Mouse (Mus musculus) heart, embryonic 12.5 days (tissue): ENCODE data around the gene Tet3. TPM values are rescaled to one million over a fixed set of nuclear protein-coding genes. Genes with fewer than 3 reads are reported as not detected.
A peak's percentile ranks its signal among the peaks of the same experiment; 100 is the strongest.

Source experiments
- ATAC-seq: fragments of 200-750 bp; cut with Nextera tagmentation; 2 replicates; pipeline ENCODE4 v1.8.0; 2017; ENCODE audit warnings: moderate TSS enrichment, moderate library complexity; ENCODE audit not compliant: insufficient number of reproducible peaks, low FRiP score
- H3K27ac ChIP-seq: fragments of 300-500 bp; sonication (generic); 2 replicates; pipeline ENCODE4 v1.5.1; 2016; ENCODE audit warnings: mild to moderate bottlenecking, moderate library complexity; ENCODE audit not compliant: poor library complexity, severe bottlenecking
- H3K27me3 ChIP-seq: fragments of 300-500 bp; sonication (generic); replicated peaks from 2 replicates; pipeline ENCODE4 v1.6.1; 2016; ENCODE audit warnings: mild to moderate bottlenecking, moderate library complexity
- H3K36me3 ChIP-seq: fragments of 300-500 bp; sonication (generic); 2 replicates; pipeline ENCODE4 v1.6.1; 2016; ENCODE audit warnings: mild to moderate bottlenecking, moderate library complexity
- H3K4me1 ChIP-seq: fragments of 300-500 bp; sonication (generic); replicated peaks from 2 replicates; pipeline ENCODE4 v1.6.1; 2016; ENCODE audit warnings: mild to moderate bottlenecking
- H3K4me2 ChIP-seq: fragments of 300-500 bp; sonication (generic); 2 replicates; pipeline ENCODE4 v1.6.1; 2016; ENCODE audit warnings: mild to moderate bottlenecking, moderate library complexity
- H3K4me3 ChIP-seq: fragments of 300-500 bp; sonication (generic); 2 replicates; pipeline ENCODE4 v1.5.1; 2016; ENCODE audit warnings: mild to moderate bottlenecking
- H3K9ac ChIP-seq: fragments of 300-500 bp; sonication (generic); 2 replicates; pipeline ENCODE4 v1.6.1; 2016; ENCODE audit warnings: mild to moderate bottlenecking, moderate library complexity
- H3K9me3 ChIP-seq: fragments of 300-500 bp; sonication (generic); replicated peaks from 2 replicates; pipeline ENCODE4 v1.6.1; 2016; ENCODE audit warnings: mild to moderate bottlenecking, moderate library complexity
- WGBS: fragments of 180-500 bp; shearing (Covaris S2); methylation state at CpG from one replicate; pipeline ENCODE4 v1.1.7; 2016; 5-methylcytosine and 5-hydroxymethylcytosine counted together
- polyA plus RNA-seq: library from polyadenylated mRNA; unstranded; fragments of >200 nt; fragmentation: Nextera tagmentation; extraction: Ambion mirVana; gene quantifications from 2 replicates; pipeline ENCODE4 v1.2.1, GENCODE M21; 2016

Gene Tet3
- polyA plus RNA-seq, 1 experiment from 2014 or later = 31.3 TPM

DNA sequence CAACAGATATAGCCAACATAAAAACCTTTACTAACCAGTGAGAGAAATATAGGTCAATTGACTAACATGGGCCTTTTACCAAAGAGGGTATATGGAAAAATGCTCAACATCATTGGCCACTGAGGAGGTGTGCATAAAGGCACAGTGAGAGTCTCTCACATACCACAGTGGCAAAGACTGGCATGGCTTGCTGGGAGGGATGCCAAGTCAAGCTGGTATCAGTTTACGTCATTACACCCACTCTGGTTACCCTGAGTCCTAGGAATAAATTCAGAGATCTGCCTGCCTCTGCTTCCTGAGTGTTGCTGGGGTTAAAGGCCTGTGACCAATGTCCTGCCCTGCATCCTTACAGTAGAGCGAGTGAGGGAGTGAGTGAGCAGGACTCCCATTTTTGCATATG lies 62.2 kb downstream of the Tet3 start:
- Histone ChIP-seq H3K4me3 (no peak overlapping the region), H3K9me3 (no peaks in the 10 kb centered on the region), H3K27me3 (no peaks in the 10 kb centered on the region), H3K9ac (no peak overlapping the region), H3K27ac (no peak overlapping the region), H3K4me1 (no peaks in the 10 kb centered on the region), H3K4me2 (no peak overlapping the region), H3K36me3 (peaks cover 81% of the 10 kb centered on the region)
- WGBS = 95% methylated on average over 2 of the region's 2 CpGs
- no peak for ATAC-seq

DNA sequence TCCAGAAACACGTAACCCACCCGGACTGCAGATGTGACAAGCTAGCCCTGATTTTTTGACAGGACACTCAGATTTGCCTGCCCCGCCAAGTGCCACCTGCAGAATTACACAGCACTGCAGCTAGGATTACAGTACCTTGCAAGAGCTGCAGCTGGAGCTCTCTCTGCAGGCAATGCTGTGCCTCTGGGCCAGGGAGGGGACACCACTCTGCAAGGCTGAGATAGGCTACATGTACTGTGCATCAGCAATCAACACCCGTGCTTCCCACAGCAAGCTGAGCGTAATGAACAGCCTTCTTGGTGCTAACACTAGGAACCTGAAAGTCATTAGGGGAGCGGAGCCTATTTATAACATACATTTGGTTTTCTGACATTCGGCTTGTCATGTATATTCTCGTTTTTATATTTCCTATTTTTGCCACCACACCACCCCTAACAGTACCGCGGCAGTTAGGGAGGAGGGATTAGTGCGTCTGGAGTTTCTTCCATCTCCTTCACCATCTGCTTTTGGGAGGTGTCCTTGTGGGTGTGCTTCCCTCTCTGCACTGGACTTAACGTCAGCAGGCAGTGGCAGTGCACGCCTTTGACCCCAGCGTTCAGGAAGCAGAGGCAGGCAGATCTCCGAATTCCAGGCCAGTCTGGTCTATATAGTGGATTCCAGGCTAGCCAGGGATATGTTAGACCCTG lies 63.2 kb downstream of the Tet3 start:
- Histone ChIP-seq H3K27ac (no peak overlapping the region), H3K4me1 (no peaks in the 10 kb centered on the region), H3K4me2 (no peak overlapping the region), H3K4me3 (no peak overlapping the region), H3K9ac (no peak overlapping the region), H3K27me3 (no peaks in the 10 kb centered on the region), H3K9me3 (no peaks in the 10 kb centered on the region), H3K36me3 (peaks cover 81% of the 10 kb centered on the region)
- WGBS = 89% methylated on average over 15 of the region's 15 CpGs
- 0 out of 2 replicates have a peak, but pooled peaks have one; percentile 51 for ATAC-seq

DNA sequence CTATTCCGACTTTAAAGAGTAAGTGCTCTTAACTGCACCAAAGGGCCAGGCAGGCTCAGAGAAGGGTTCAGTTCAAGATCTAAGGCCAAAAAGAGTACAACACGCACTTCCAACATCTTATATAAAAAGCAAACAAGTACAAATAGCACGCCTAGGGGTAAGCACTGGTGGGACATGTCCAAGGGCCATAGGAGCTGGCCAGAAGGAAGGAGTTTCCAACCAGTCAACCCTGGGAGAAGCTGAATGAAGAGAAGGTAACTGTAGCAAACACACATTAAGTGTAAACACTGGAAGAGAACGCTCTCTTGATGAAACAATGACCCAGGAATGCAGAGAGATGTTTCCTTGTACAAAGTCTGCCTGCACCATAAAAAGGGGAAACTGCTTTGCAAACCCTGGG lies 64.8 kb downstream of the Tet3 start:
- H3K27ac ChIP-seq = no peak overlapping the region
- no peak overlapping the region for H3K9ac ChIP-seq
- H3K4me3 ChIP-seq = no peak overlapping the region
- H3K36me3 ChIP-seq = peaks cover 79% of the 10 kb centered on the region
- H3K9me3 ChIP-seq = no peaks in the 10 kb centered on the region
- 92% methylated on average over 4 of the region's 4 CpGs for WGBS
- H3K27me3 ChIP-seq = no peaks in the 10 kb centered on the region
- no peak for ATAC-seq
- no peaks in the 10 kb centered on the region for H3K4me1 ChIP-seq
- no peak overlapping the region for H3K4me2 ChIP-seq

DNA sequence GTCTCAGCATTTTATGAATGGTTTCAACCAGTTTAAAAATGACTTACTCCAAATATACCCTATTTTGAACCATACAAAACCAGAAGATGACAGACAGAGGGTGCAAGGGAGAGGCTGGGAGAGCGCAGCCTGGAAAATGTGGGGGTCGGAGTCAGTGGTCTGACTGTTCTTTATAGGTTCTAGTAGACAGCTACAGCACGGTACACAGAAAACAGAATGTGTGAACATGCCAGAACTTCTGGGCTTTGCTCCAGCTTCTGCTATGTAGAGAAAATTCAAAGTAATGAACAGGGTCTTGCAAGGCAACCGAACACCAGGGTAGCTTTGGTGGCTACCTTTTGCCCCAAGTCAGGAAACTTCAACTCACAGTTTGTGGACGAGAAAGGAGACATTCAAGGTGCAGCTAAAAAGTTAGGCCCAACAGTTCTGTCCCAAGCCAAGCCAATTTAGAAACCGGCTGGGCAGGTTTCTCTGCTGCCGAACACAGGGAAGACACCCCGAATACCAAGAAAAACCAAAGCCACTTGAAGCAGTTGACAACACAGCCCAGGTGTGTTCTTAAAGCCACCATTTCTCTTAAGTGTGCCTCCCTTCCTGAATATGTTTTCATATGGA lies 66.6 kb downstream of the Tet3 start:
- Histone ChIP-seq H3K27me3 (no peaks in the 10 kb centered on the region), H3K27ac (no peak overlapping the region), H3K9me3 (no peaks in the 10 kb centered on the region), H3K36me3 (peaks cover 62% of the 10 kb centered on the region), H3K4me3 (no peak overlapping the region), H3K4me1 (no peaks in the 10 kb centered on the region), H3K4me2 (no peak overlapping the region), H3K9ac (no peak overlapping the region)
- 90% methylated on average over 8 of the region's 8 CpGs for WGBS
- no peak for ATAC-seq

DNA sequence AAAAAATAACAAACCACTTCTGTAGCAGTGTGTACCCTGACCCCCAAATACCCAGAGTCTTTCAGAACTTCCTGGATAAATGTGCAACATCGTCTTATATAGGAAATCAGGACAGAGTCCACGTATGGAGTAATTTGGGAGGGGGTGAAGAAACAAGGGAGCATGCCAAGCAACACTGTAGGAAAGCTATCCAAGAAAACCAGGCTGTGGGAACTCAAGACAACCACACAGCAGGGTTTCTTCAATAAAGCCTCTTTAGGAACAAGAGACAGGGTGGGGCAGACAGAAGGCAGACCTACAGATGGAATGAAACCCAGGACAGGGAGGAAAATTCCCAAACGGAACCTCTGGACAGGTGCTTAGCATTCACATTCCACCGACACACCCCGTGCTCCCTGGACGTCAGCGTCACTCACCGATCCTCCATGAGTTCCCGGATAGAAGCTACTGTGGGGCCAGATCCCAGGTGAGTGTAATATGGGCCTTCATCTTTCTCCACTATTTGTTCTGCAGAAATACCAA lies 73.3 kb downstream of the Tet3 start:
- Histone ChIP-seq H3K9me3 (no peaks in the 10 kb centered on the region), H3K4me3 (no peak overlapping the region), H3K9ac (no peak overlapping the region), H3K4me2 (no peak overlapping the region), H3K27ac (no peak overlapping the region), H3K27me3 (no peaks in the 10 kb centered on the region), H3K36me3 (peaks cover 48% of the 10 kb centered on the region), H3K4me1 (peaks cover 11% of the 10 kb centered on the region)
- WGBS = 88% methylated on average over 9 of the region's 9 CpGs
- no peak for ATAC-seq

DNA sequence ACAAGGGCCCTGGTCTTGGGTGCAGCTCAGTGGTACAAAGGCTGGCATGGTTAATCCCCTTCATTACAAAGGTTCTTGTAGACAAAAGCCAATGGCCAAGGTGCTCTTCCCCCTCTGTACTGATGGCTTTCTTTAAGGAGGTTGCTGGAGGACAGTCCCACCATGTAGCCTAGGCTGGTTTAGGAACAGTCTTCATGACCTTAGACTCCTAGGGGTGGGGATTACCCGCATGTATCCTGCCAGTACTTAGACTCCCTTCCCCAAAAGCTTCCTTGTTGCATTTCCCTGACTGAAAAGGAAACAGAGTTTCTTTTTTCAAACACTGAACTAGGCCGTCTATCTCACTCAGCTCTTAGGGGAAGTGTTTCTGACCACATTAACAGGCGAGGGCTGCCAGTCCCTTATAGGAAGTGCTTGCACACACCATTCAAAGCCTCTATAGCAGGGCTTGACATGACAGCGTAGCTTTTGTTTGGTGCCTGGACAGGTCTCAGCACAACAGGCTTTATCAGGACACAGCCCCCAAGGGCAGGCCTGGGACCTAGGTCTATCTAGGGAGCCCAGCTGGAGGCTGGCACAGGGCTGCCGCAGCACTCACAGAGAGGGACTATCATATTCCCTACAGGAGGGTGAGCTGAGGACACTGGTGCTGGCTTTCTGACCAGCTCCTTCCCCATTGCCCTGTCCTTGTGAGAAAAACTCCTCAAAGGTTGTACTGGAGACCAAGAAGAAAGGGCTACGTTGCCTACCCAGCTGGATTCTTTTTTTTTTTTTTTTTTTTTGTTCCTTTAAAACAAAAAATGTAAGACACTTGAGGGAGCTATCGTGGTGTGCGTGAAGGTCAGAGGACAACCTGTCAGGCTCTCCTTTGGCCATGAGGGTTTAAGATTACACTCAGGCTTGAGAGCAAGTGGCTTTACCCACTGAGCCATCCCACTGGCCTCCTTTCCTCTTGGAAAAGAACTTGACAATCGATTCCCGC lies 77.1 kb downstream of the Tet3 start:
- Histone ChIP-seq H3K4me2 (no peak overlapping the region), H3K9me3 (no peaks in the 10 kb centered on the region), H3K27me3 (no peaks in the 10 kb centered on the region), H3K4me1 (peaks cover 11% of the 10 kb centered on the region), H3K36me3 (peaks cover 81% of the 10 kb centered on the region), H3K9ac (no peak overlapping the region), H3K4me3 (no peak overlapping the region), H3K27ac (peak overlapping the region; percentile 10; the same call in 1 of the 2 replicates)
- ATAC-seq = peak; percentile 86
- 62% methylated on average over 10 of the region's 10 CpGs for WGBS

DNA sequence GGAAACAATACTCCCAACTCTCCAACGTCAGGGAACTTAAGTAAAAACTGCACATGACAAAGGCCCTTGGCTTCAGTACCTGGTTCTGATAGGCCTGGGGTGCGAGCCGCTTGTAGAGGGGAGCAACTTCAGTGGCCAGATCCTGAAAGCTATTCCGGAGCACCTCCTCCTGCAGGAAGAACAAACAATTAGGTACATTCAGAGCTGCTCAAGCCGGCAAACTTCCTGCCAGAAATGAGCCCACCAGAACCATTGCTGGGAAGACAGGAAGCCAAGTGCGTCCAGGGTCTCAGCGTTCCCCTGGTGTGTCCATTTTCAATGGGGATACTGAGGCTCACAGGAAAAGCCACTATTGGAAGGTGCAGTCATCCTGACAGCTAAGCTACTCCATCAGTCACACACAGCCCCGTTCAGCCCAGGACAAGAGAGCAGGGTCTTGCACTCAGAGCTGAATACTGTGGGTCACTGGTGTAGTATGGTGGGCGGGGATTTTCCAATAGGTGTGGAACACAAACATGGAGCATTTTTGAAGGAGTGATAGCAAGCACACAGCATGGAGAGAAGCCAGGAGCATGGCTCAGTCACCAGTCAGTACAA lies 85.1 kb downstream of the Tet3 start:
- no peak overlapping the region for H3K27ac ChIP-seq

DNA sequence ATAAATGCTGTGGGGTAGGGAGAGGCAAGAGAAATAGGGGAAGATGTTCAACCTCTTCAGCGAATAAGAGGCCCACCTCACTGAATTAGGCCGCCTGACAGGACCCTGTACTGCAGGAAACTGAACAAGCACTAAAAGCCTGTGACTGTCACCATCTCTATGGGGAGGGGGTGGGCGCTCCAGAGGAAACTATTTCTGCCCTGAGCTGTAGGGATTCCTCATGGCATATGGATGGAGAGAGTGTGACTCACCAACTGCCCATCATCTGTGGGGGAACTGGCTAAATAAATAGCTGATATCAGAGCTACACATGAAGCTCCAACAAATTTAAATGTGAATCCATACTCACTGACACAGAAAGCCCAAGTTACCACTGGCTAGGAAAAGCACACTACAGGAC lies 87.5 kb downstream of the Tet3 start:
- Histone ChIP-seq H3K4me2 (no peak overlapping the region), H3K4me1 (0 out of 2 replicates have a peak, but pooled peaks cover 4% of the 10 kb centered on the region), H3K4me3 (no peak overlapping the region), H3K9me3 (no peaks in the 10 kb centered on the region), H3K27ac (no peak overlapping the region), H3K9ac (no peak overlapping the region), H3K36me3 (peaks cover 96% of the 10 kb centered on the region), H3K27me3 (no peaks in the 10 kb centered on the region)
- ATAC-seq = no peak
- WGBS = 76% methylated on average over 3 of the region's 3 CpGs

More for the DNA sequence above, 85.1 kb downstream of the Tet3 start:
- Histone ChIP-seq H3K36me3 (peaks cover 99% of the 10 kb centered on the region), H3K4me1 (0 out of 2 replicates have a peak, but pooled peaks cover 4% of the 10 kb centered on the region), H3K4me2 (no peak overlapping the region), H3K9ac (no peak overlapping the region), H3K27me3 (no peaks in the 10 kb centered on the region), H3K4me3 (no peak overlapping the region), H3K9me3 (no peaks in the 10 kb centered on the region)
- ATAC-seq = no peak
- 63% methylated on average over 9 of the region's 9 CpGs for WGBS

DNA sequence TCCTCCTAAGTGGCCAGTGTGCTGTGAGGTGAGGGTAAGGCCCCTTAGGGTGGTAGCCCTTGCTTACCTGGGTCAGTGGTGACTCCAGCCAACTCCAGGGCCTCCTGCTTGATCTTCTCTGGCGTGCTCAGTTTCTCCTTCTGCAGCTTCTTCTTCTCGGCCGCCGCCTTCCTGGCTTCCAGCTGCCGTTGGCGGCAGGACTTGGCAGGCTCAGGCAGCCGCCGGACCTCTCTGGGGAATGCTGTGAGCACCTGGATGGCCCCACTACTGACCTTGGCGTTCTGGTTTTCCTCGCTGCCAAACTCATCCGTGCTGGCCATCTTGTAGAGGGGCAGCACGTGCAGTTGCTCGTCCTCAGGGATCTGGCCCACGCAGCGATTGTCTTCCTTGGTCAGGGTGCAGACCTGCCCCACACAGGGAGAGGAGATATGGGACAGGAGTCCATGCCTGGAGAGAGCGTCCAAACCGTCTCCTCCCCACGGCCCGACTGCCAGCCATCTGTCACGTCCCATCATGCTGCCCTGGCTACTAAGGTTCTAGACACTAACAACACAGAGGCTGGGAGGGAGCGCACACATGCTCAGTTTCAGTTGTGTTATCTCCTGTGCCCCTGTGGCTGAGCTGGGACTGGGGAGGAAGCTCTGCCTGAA lies 88.4 kb downstream of the Tet3 start:
- 88% methylated on average over 21 of the region's 21 CpGs for WGBS
- H3K36me3 ChIP-seq = peaks cover 93% of the 10 kb centered on the region
- ATAC-seq = no peak

DNA sequence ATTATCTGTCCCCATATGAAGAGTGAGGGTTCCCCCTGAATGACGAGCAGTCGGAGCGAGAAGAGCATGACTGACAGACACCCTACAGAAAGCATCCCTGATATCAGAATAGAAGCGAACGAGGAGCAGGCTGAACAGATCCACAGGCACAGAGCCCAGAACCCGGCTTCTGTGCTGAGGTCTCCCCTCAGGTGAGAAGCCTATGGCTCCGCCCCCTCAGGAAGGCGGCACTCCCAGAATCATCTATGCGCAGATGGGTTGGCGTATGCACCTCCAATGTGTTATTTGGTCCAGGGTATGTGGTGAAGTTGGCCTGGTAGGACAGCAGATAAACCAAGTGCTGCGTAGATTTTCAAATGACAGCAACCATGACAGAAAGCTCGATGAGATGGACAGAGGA lies 95.8 kb downstream of the Tet3 start:
- 87% methylated on average over 12 of the region's 12 CpGs for WGBS
- H3K4me3 ChIP-seq = no peak overlapping the region
- no peak overlapping the region for H3K9ac ChIP-seq
- H3K4me1 ChIP-seq = no peaks in the 10 kb centered on the region
- no peak overlapping the region for H3K27ac ChIP-seq
- H3K9me3 ChIP-seq = no peaks in the 10 kb centered on the region
- peaks cover 68% of the 10 kb centered on the region for H3K36me3 ChIP-seq
- no peaks in the 10 kb centered on the region for H3K27me3 ChIP-seq
- H3K4me2 ChIP-seq = no peak overlapping the region
- no peak for ATAC-seq

More for the DNA sequence above, 88.4 kb downstream of the Tet3 start:
- Histone ChIP-seq H3K9me3 (no peaks in the 10 kb centered on the region), H3K27ac (no peak overlapping the region), H3K4me1 (0 out of 2 replicates have a peak, but pooled peaks cover 4% of the 10 kb centered on the region), H3K4me3 (no peak overlapping the region), H3K4me2 (no peak overlapping the region), H3K9ac (no peak overlapping the region), H3K27me3 (no peaks in the 10 kb centered on the region)
